Mouse (Mus musculus) limb, embryonic 15.5 days (tissue): ENCODE results near the gene Gm20388. TPM values are rescaled to one million over a fixed set of nuclear protein-coding genes. Genes with fewer than 3 reads are reported as not detected.
A peak's percentile ranks its signal among the peaks of the same experiment; 100 is the strongest.

ENCODE experiments used
- ATAC-seq: fragments of 200-750 bp; cut with Nextera tagmentation; 2 replicates; pipeline ENCODE4 v1.8.0; 2017; ENCODE audit warnings: low read depth, moderate TSS enrichment; ENCODE audit not compliant: insufficient number of reproducible peaks, low FRiP score, low TSS enrichment
- H3K27ac ChIP-seq: fragments of 300-500 bp; sonication (generic); 2 replicates; pipeline ENCODE4 v1.5.1; 2015; ENCODE audit warnings: moderate library complexity, mild to moderate bottlenecking, inconsistent platforms
- H3K27me3 ChIP-seq: fragments of 300-500 bp; sonication (generic); 2 replicates; pipeline ENCODE4 v1.6.1; 2015; ENCODE audit warnings: inconsistent platforms
- H3K36me3 ChIP-seq: fragments of 300-500 bp; sonication (generic); 2 replicates; pipeline ENCODE4 v1.6.1; 2015; ENCODE audit warnings: inconsistent platforms
- H3K4me1 ChIP-seq: fragments of 300-500 bp; sonication (generic); 2 replicates; pipeline ENCODE4 v1.6.1; 2015; ENCODE audit warnings: inconsistent platforms
- H3K4me2 ChIP-seq: fragments of 300-500 bp; sonication (generic); 2 replicates; pipeline ENCODE4 v1.6.1; 2015; ENCODE audit warnings: mild to moderate bottlenecking, inconsistent platforms
- H3K4me3 ChIP-seq: fragments of 300-500 bp; sonication (generic); 2 replicates; pipeline ENCODE4 v1.5.1; 2015; ENCODE audit warnings: mild to moderate bottlenecking, inconsistent platforms
- H3K9ac ChIP-seq: fragments of 300-500 bp; sonication (generic); 2 replicates; pipeline ENCODE4 v1.6.1; 2015; ENCODE audit warnings: inconsistent platforms
- H3K9me3 ChIP-seq: fragments of 300-500 bp; sonication (generic); 2 replicates; pipeline ENCODE4 v1.6.1; 2016; ENCODE audit warnings: inconsistent platforms
- WGBS: fragments of 180-500 bp; shearing (Covaris S2); methylation state at CpG from one replicate; pipeline ENCODE4 v1.1.7; 2015; 5-methylcytosine and 5-hydroxymethylcytosine counted together
- polyA plus RNA-seq: library from polyadenylated mRNA; unstranded; fragments of >200 nt; fragmentation: Nextera tagmentation; extraction: Ambion mirVana; gene quantifications from 2 replicates; pipeline ENCODE4 v1.2.1, GENCODE M21; 2015

Gene Gm20388
- polyA plus RNA-seq, 1 experiment from 2014 or later: 4.9 TPM

GRCm38 (mm10) chr8:122737886-122738285 is 2827.2 kb downstream of the Gm20388 start:
- H3K27me3 ChIP-seq: peaks cover 27% of the 10 kb centered on the region

GRCm38 (mm10) chr8:122739102-122739725 is 2828.6 kb downstream of the Gm20388 start:
- Histone ChIP-seq H3K9ac (no peak overlapping the region), H3K36me3 (no peaks in the 10 kb centered on the region), H3K27ac (no peak overlapping the region), H3K4me3 (no peak overlapping the region), H3K27me3 (peaks cover 23% of the 10 kb centered on the region), H3K4me2 (no peak overlapping the region), H3K4me1 (peaks cover 9% of the 10 kb centered on the region; the same call in 1 of the 2 replicates), H3K9me3 (no peaks in the 10 kb centered on the region)
- 19% methylated on average over 11 of the region's 11 CpGs for WGBS
- ATAC-seq: no peak

More at GRCm38 (mm10) chr8:122737886-122738285, 2827.2 kb downstream of the Gm20388 start:
- Histone ChIP-seq H3K27ac (no peak overlapping the region), H3K4me3 (no peak overlapping the region), H3K36me3 (no peaks in the 10 kb centered on the region), H3K4me2 (no peak overlapping the region), H3K9ac (no peak overlapping the region), H3K9me3 (no peaks in the 10 kb centered on the region), H3K4me1 (peaks cover 9% of the 10 kb centered on the region; the same call in 1 of the 2 replicates)
- ATAC-seq: no peak
- WGBS: 87% methylated on average over 6 of the region's 6 CpGs

DNA sequence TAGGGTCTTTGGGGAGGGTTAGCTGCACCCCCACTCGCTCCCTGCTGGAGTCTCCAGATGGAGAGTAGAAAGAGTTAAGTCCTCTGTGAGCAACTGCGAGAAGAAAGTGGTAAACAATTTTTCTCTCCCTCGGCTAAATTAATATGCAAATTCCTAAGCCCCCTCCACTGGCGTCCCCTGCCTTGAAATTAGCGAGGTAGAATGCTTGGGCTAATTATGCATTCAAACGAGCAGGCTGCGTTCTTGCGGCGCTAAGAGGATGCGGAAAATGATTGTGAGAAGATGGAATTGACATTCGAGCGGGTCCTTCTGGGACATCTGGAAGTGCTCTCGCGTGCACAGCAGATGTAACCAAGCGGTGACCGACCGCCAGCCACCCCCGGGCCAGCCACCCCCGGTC is 2831.8 kb downstream of the Gm20388 start:
- 12% methylated on average over 19 of the region's 19 CpGs for WGBS
- Histone ChIP-seq H3K27me3 (peaks cover 41% of the 10 kb centered on the region), H3K36me3 (no peaks in the 10 kb centered on the region), H3K9ac (no peak overlapping the region), H3K4me3 (no peak overlapping the region), H3K9me3 (no peaks in the 10 kb centered on the region), H3K4me1 (peaks cover 27% of the 10 kb centered on the region), H3K27ac (no peak overlapping the region), H3K4me2 (no peak overlapping the region)
- ATAC-seq: no peak

GRCm38 (mm10) chr8:122745022-122745749 is 2834.5 kb downstream of the Gm20388 start:
- Histone ChIP-seq H3K4me3 (no peak overlapping the region), H3K27me3 (peaks cover 41% of the 10 kb centered on the region), H3K9ac (peak overlapping the region; percentile 4; the same call in 1 of the 2 replicates), H3K4me1 (peaks cover 23% of the 10 kb centered on the region), H3K36me3 (no peaks in the 10 kb centered on the region), H3K27ac (0 out of 2 replicates have a peak overlapping the region, but pooled peaks have one; percentile 57), H3K4me2 (peak overlapping the region; percentile 34; the same call in 1 of the 2 replicates), H3K9me3 (no peaks in the 10 kb centered on the region)
- WGBS: 22% methylated on average over 17 of the region's 17 CpGs
- ATAC-seq: no peak

DNA sequence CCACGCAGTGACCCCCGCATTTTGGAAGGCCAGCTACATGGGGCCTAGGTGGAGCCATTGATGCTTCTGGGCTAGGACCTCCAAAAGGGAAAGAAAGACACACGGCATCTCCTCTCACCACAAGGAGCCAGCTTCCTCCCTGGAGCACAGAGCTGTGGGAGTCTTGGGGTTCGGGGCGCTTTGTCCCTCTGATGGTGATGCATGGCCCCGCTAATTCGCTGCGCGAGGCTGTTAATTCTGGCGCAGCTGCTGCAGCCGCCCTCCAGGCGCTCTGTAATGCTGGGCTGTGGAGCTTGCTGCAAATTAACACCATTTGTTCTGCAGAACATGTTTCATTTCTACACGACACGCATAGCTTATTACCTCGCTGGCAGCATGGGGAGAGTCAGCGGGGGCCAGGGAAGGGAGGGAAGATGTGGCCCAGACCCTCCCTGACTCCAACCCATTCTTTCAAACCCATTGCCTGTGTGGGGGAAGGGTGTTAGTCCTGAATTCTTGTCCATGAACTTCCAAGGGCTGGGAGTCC is 2835.2 kb downstream of the Gm20388 start:
- peak overlapping the region; percentile 34 for H3K4me2 ChIP-seq
- 8% methylated on average over 16 of the region's 16 CpGs for WGBS
- 0 out of 2 replicates have a peak overlapping the region, but pooled peaks have one; percentile 1 for H3K4me3 ChIP-seq
- no peaks in the 10 kb centered on the region for H3K9me3 ChIP-seq
- ATAC-seq: no peak; the same call in 1 of the 2 replicates
- H3K36me3 ChIP-seq: no peaks in the 10 kb centered on the region
- H3K27ac ChIP-seq: peak overlapping the region; percentile 58; the same call in 1 of the 2 replicates
- peaks cover 41% of the 10 kb centered on the region for H3K27me3 ChIP-seq
- H3K9ac ChIP-seq: peak overlapping the region; percentile 4; the same call in 1 of the 2 replicates
- peaks cover 23% of the 10 kb centered on the region for H3K4me1 ChIP-seq

DNA sequence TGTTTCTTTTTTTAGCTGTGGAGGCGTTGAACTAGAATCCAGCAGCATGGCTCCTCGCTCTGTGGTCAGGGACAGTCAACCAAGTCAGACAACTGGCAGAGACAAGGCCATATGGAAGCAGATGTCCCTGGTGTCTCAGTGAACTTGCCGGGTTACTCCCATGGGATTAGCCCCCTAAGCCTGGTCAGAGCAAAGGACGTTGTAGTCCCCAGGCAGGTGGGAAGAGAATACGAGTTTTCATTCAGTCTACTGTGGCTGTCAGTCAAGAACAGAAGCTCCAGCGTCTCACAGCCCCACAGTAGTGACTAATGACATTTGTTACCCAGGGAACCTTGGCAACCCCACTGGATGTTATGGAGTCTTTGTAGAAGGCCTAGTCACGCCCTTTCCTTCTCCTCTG is 2835.8 kb downstream of the Gm20388 start:
- Histone ChIP-seq H3K27me3 (peaks cover 36% of the 10 kb centered on the region), H3K4me1 (peaks cover 23% of the 10 kb centered on the region), H3K36me3 (no peaks in the 10 kb centered on the region), H3K4me2 (no peak overlapping the region), H3K27ac (0 out of 2 replicates have a peak overlapping the region, but pooled peaks have one; percentile 58), H3K9me3 (no peaks in the 10 kb centered on the region), H3K4me3 (no peak overlapping the region), H3K9ac (no peak overlapping the region)
- ATAC-seq: peak; percentile 26; the same call in 1 of the 2 replicates
- WGBS: 46% methylated on average over 7 of the region's 7 CpGs

DNA sequence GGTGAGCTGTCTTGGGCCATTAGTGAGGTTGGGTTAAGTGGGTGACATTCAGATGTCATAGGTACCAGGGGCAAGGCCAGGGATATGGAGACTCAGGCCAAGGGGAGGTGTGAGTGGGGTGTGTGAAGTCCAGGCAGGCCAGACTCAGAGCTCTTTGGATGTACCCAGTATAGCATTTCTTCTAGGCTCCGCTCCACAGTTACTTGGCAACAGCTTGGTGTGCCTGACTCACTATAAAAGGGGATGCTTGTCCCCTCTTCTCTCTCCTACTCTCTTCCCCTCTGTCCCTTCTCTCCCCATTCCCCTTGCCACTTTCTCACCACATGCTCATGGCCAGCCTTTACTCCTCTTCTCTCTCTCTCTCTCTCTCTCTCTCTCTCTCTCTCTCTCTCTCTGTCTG is 2837.2 kb downstream of the Gm20388 start:
- H3K27ac ChIP-seq: no peak overlapping the region
- no peak overlapping the region for H3K4me2 ChIP-seq
- H3K9ac ChIP-seq: no peak overlapping the region
- H3K27me3 ChIP-seq: peaks cover 27% of the 10 kb centered on the region
- ATAC-seq: no peak
- no peaks in the 10 kb centered on the region for H3K36me3 ChIP-seq
- 100% methylated on average over 1 of the region's 1 CpGs for WGBS
- H3K4me3 ChIP-seq: no peak overlapping the region
- peaks cover 23% of the 10 kb centered on the region for H3K4me1 ChIP-seq
- no peaks in the 10 kb centered on the region for H3K9me3 ChIP-seq

DNA sequence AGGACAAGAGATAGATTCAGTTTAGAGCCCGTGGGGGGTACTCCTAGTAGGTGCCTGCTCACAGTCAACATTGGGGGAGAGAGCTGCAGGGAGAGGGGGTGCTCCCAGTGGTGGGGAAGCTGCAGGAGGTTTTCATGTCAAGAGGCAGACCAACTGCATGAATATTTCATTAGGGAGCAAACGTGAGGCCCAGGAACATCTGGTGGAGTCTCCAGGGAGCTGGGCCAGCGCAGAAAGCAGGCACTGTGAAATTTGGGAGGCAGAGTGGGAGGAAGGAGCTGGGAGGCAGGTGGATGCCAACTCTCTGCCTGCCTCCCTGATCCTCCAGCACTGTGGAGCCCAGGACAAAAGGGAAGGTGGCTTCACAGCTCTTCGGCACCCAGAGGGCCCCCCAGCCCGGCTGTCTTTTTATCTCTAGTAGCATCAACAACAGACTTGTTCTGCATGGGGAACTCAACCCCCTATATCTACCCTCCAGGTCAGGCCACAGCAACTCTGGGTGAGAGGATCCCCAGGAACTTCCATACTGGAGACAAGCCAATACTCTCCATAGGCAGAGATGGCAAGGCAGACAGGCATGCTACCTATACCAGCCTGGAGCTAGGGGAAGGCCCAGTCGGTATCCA is 2838.8 kb downstream of the Gm20388 start:
- WGBS: 61% methylated on average over 6 of the region's 6 CpGs
- Histone ChIP-seq H3K9ac (no peak overlapping the region), H3K27ac (no peak overlapping the region), H3K4me3 (no peak overlapping the region), H3K4me2 (no peak overlapping the region), H3K4me1 (peaks cover 23% of the 10 kb centered on the region), H3K27me3 (peaks cover 30% of the 10 kb centered on the region), H3K36me3 (no peaks in the 10 kb centered on the region), H3K9me3 (no peaks in the 10 kb centered on the region)
- no peak for ATAC-seq

- H3K27ac ChIP-seq: no peak overlapping the region
- no peak overlapping the region for H3K4me2 ChIP-seq
- WGBS: 54% methylated on average over 5 of the region's 5 CpGs
- H3K9ac ChIP-seq: no peak overlapping the region
- peaks cover 9% of the 10 kb centered on the region for H3K4me1 ChIP-seq
- no peaks in the 10 kb centered on the region for H3K36me3 ChIP-seq
- no peaks in the 10 kb centered on the region for H3K9me3 ChIP-seq
- H3K4me3 ChIP-seq: no peak overlapping the region
- ATAC-seq: 0 out of 2 replicates have a peak, but pooled peaks have one; percentile 28
- H3K27me3 ChIP-seq: peaks cover 14% of the 10 kb centered on the region
Observed at GRCm38 (mm10) chr8:122751342-122751741, 2840.7 kb downstream of the Gm20388 start.

DNA sequence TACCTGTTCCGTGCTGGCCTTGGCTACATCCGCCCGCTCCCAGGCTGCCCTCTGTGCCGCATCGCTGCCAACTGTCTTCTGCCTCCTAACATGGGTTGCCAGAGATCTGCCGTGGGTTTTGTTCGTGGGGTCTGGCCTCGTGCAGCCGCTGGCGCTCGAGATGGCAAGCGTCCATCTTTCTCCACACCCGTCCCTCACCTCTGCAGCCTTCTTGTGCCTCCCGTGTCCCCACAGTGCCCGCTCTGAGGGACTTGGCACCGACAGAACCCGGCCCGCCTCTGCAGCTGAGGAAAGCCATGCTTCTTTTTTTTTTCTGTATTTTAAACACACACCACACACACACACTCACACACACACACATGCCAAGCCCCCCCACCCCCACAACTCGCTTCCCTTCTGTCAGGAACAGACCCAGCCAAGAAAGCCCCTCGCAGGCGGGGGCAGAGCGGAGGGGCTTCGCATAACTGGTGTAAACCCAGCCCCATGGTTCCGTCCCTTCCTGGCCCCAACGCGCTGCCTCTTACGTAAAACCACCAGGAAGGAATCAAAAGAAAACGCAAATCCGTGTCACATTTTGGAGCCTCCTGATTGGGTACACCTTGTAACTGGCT is 2841.6 kb downstream of the Gm20388 start:
- H3K36me3 ChIP-seq: no peaks in the 10 kb centered on the region
- H3K27me3 ChIP-seq: peaks cover 16% of the 10 kb centered on the region
- H3K4me3 ChIP-seq: no peak overlapping the region
- no peak overlapping the region for H3K4me2 ChIP-seq
- 0 out of 2 replicates have a peak, but pooled peaks cover 4% of the 10 kb centered on the region for H3K4me1 ChIP-seq
- 82% methylated on average over 29 of the region's 29 CpGs for WGBS
- H3K9me3 ChIP-seq: no peaks in the 10 kb centered on the region
- H3K27ac ChIP-seq: no peak overlapping the region
- no peak overlapping the region for H3K9ac ChIP-seq
- ATAC-seq: no peak

DNA sequence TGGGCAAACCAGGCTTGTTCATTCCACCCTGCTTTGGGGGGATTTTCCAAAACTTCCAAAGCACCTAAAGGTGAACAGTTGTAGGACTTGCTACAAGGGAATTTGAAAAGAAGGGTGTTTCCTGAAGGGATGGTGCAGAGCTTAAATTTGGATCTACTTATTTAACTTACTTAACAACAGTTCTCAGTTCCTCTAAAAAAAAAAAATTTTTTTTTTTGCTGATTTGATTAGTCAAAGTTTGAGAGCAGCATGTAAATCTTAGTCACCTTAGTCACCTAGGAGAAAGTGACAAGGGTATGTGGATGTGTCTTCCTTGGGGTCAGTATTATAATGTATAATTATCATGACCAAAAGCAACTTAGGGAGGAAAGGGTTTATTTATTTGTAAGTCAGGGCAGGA is 2848.0 kb downstream of the Gm20388 start:
- Histone ChIP-seq H3K27me3 (peaks cover 3% of the 10 kb centered on the region; the same call in 1 of the 2 replicates), H3K9ac (no peak overlapping the region), H3K4me1 (peaks cover 5% of the 10 kb centered on the region; the same call in 1 of the 2 replicates), H3K4me3 (no peak overlapping the region), H3K27ac (no peak overlapping the region), H3K9me3 (no peaks in the 10 kb centered on the region), H3K4me2 (no peak overlapping the region), H3K36me3 (no peaks in the 10 kb centered on the region)
- no peak for ATAC-seq
